Mouse (Mus musculus) induced T-regulatory cell, adult 2 months (primary cell): ENCODE data around the gene Rsph6a.
A peak's percentile ranks its signal among the peaks of the same experiment; 100 is the strongest.

Source experiments
- DNase-seq: peaks from one replicate; pipeline ENCODE4 v3.0.0-alpha.2; 2012; ENCODE audit warnings: low read depth

Rsph6a gene

DNA sequence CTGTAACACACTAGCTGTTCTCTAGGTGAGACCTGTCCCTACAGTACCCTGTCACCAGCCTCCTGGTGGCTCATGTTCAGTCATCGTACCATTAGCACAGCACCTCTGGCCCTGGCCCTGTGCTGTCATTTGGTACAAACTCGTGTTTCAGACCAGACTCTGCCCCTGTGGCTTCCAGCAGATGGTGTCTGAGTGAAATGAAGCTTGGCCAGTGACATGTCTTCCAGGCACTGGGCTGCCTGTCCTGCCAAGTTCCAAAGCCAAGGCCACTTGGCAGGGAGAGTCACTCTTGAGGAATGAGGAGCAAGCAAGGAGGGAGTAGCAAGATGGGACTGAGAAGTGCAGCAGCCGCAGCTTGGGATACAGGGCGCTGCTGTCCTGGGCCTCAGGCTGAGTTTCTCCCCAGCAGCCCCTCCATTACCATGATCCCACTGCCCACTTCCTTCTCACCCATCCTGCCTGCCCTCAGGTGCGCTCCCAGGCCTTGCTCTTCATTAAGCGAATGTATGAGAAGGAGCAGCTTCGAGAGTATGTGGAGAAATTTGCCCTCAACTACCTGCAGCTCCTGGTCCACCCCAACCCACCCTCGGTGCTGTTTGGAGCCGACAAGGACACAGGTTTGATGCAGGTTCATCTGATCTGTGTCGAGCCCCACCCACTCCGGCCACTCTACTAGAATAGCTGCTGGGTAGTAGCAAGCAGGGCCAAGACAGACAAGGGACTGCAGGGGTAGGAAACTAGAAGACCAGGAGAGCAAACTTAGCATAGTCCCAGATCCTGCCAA, 8.0 kb upstream of the Rsph6a start:
- no peak for DNase-seq

DNA sequence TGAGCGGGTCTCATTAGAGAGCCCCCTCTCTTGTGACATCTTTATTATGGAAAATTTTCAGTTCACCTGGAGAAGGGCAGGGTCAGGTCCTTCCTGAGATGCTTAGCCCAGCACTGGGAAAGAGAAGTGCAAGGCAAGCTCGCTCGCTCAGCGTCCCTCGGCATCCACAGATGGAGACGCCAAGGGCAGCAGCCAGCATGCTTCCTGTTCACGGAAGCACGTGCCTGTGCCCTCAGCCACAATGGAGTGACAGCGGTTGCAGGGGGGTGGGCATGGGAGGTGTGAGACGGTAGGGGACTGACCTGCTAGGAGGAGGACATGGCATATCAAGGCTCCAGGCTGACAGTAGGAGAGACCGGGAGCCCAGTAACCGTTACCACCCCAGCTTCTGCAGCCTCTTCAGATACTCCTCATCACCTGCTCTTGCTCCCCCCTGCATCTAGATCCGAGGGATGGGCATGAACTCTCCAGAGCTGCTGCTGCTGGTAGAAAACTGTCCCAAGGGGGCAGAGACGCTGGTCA, 6.4 kb upstream of the Rsph6a start:
- no peak for DNase-seq

DNA sequence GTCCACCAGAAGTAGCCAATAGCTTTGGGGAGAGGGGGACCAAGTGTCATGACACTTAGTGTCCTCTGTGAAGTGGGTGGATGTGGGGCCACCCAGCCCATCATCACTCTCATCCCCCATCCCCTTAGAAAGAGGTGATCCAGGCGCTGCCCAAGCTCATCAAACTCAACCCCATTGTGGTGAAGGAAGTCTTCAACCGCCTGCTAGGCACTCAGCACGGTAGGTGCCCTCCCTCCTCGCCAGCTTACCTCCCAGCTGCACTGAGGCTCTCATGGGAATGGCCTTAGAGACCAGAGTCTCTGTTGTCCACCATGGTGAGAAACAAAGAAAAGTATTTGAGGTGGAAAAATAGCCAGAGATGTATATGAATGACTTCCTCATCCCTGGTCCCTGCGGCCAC, 5.2 kb upstream of the Rsph6a start:
- DNase-seq = no peak

DNA sequence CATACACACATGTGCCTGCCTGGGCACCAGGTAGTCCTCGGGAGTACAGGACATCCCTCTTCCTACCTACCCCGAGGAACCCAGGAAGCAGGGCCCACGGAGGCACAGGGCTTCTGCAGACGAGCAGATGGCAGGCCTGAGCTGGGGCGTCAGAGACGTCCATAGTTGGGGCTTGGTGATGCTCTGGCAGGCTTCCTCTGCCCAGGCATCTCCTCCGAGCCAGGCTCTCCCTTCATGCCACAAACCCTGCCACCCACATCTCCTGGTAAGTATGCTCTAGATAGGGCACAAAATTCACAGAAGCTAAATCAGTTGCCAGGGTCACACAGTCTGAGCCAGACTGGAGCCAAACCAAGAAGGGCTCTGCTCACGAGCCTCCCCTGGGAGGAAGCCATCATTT, 4.3 kb upstream of the Rsph6a start:
- DNase-seq = no peak

DNA sequence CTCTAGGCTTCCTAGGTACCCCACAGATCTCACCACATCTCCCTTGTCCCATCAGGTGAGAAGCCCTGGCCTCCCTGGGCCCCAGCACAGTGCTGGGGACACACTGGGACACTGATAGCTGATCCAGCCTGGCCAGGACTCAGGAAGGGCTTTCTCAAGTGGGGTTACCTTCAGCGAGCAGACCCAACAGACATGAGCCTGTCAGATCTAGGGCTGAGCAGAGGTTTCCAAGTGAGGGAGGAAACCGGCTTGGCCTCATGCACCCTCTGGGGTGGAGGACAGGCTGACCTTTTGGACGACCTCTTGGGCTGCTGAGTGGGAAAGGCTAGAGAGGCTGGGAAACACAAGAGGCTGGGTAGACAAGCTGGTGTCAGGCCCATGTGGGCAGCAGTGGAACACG, 3.3 kb upstream of the Rsph6a start:
- no peak for DNase-seq

DNA sequence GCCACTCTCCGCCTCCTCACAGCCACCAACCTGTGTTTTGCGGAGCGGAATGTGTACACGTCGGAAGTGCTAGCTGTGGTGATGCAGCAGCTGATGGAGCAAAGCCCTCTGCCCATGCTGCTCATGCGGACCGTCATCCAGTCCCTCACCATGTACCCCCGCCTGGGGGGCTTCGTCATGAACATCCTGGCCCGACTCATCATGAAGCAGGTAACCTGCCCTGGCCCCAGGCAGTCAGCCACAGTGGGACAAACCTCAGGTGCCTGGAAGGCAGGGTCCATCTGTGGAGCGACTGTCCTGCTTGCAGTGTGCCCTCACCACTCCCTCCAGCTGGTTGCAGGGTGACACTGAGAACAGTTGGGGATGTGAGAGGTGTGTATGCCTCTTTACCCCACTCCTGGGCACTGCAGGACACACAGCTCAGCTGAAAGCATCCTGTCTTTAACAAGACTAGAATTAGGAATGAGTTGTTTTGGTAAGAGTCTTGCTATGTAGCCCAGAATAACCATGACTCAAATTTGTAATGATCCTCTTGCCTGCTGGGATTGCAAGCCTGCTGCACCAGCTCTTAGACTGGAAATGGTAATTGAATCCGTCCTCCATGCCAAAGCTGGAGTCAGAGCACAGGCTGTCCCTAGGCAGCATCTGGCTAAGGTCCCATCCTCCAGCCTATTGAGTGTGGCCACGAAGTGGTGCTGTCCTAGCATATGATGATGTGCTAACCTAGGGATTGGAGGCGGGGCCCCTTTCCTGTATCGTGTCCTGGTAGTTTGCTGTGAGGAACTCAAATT, 1.9 kb upstream of the Rsph6a start:
- DNase-seq = no peak

DNA sequence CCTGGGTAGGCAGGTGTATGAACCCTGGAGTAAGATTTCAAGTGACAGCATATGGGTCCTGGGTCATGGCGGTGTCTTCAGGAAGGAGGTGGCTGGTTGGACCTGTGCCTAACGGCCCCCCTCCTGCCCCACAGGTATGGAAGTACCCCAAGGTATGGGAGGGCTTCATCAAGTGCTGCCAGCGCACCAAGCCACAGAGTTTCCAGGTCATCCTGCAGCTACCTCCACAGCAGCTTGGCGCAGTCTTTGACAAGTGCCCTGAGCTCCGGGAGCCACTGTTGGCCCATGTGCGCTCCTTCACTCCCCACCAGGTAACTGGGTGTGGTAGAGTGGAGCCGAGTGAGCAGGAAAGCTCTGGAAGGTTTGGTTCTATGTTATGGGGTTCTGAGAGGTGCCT, 1.4 kb upstream of the Rsph6a start:
- DNase-seq = no peak

DNA sequence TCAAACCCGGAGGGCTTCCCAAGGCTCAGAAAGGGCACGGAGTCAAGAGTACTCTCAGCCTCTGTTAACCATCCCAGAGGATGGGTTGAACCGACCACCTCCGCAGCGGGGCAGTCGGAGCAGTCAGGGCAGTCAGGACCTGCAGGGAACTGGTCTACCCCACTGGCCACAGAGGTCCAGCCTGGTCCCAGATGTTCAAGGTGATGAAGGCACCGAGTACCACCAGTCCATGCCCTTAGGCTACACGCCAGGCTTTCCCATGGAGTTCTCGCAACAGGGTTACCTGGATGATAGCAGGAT, 237 bp downstream of the Rsph6a start:
- DNase-seq = no peak

DNA sequence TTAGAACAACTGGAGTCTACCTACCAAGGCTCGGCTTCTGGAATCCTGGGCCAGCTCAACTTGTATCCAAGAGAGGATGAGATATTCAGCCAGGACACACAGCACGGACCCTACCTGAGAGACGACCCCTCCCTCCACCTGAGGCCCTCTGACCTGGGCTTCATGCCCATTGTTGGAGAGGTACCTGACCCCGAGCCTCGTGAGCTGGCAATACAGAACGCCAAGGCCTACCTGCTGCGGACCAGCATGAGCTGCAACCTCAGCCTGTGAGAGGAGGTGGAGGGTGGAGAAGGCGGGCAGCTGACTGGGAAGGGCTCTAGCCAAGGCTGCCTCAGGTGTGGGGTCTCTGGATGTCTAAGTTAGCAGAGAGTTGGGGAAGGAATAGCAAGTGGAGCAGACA, 618 bp downstream of the Rsph6a start:
- no peak for DNase-seq

DNA sequence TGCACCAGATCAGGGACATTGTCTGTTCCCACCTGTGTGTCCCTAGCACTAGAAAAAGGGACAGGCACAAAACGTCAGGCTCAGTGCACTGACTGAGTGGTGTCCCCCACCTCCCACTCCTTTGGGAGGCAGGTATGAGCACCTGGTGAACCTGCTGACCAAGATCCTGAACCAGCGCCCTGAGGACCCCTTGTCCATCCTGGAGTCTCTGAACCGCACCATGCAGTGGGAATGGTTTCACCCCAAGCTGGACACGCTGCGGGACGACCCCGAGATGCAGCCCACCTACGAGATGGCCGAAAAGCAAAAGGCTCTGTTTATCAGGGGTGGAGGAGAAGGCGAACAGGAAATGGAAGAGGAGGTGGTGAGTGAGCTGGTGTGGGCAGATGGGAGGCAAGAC, 2.9 kb downstream of the Rsph6a start:
- DNase-seq = no peak

DNA sequence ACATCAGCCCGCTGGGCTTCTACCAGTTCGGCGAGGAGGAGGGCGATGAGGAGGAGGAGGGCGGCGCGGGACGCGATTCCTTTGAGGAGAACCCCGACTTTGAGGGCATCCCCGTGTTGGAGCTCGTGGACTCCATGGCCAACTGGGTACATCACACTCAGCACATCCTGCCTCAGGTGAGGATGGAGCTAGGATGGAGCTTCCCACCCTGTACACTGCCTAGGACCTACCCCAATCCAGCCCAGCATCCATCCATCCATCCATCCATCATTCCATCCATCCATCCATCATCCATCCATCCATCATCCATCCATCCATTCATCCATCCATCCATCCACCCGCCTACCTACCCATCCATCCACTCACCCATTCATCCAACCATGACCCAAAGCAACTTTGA, 11.4 kb downstream of the Rsph6a start:
- no peak for DNase-seq

DNA sequence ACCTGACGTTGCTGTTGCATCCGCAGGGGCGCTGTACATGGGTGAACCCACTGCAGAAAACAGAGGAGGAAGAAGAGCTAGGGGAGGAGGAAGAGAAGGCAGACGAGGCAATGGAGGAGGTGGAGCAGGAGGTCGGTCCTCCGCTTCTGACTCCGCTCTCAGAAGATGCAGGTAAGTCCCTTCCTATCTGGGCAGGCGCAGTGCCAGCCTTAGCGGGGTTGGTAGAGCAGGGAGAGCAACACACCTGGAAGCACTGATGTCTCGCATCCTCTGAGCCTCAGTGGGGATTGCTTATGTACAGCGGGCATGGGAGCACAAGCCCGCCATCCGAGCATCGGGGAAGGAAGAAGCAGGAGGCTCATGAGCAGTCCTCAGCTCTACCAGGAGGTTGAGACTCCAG, 12.6 kb downstream of the Rsph6a start:
- peak; percentile 20 for DNase-seq

DNA sequence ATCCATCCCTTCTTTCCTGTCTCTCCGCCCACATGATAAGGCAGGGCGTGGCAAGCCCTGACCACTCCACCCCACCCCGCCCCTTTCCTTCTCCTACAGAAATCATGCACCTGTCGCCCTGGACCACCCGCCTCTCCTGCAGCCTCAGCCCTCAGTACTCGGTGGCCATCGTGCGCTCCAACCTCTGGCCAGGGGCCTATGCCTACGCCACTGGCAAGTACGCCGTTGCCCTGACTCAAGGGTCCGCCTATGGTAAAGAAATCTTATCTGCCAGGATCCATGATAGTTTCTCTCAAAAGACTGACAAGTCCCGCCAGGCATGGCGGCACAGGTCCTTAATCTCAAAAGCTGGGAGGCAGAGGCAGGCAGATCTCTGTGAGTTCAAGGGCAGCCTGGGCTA, 13.4 kb downstream of the Rsph6a start:
- no peak for DNase-seq

DNA sequence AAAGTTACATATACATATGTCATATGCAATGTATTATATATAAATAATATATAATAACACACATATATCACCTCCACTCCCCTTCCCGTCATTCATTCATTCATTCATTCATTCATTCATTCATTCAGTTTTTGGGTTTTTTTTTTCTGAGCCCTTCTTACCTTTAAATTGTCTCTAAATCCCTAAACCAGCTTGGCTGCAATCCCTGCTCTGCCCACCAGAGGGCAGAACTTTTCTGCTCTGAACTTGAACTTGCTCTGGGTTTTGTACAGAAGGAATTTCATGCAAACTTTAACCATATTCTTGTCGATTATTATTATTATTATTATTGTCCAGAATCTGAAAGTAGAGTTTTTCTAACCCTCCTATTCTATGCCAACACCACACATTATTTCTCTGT, 14.2 kb downstream of the Rsph6a start:
- DNase-seq = peak; percentile 92

DNA sequence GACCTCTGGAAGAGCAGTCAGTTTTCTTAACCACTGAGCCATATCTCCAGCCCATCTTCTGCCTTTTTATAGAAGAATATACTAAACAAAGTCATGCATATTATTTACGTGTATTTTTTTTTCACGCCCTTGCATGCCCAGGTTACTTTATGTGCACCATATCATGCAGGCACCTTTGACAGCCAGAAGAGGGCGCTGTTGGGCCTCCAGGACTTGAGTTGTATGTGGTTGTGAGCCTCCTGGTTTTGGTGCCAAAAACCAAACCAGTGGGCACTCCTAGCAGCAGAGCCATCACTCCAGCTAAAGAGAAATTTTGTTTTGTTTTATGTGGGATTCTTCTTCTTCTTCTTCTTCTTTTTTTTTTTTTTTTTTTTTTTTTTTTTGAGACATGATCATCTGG, 15.0 kb downstream of the Rsph6a start:
- DNase-seq = peak; percentile 79

DNA sequence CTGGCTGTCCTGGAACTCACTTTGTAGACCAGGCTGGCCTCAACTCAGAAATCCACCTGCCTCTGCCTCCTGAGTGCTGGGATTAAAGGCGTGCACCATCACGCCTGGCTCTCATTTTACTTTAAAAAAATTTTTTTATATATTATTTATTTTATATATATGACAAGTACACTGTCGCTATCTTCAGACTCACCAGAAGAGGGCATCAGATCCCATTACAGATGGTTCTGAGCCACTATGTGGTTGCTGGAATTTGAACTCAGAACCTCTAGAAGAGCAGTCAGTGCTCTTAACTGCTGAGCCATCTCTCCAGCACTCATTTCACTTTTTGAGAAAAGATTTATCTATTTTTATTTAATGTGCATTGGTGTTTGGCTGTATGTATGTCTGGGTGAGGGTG, 16.5 kb downstream of the Rsph6a start:
- DNase-seq = peak; percentile 30

DNA sequence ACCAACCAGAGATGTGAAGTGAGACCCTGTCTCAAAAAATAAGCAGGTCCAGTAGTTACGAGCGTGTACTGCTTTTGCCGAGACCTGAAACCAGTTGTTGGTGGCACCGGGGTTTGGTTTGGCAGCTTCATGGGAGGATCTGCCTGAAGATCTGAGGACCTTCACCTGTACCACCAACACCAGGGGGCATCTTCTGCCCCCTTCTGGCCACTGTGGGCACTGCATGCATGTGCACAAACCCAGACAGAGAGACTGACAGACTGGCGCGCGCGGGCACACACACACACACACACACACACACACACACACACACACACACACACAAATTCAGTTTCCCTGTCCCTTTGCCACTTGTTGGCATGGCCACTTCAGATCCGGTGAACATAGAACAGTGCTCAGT, 19.0 kb downstream of the Rsph6a start:
- peak; percentile 77 for DNase-seq

DNA sequence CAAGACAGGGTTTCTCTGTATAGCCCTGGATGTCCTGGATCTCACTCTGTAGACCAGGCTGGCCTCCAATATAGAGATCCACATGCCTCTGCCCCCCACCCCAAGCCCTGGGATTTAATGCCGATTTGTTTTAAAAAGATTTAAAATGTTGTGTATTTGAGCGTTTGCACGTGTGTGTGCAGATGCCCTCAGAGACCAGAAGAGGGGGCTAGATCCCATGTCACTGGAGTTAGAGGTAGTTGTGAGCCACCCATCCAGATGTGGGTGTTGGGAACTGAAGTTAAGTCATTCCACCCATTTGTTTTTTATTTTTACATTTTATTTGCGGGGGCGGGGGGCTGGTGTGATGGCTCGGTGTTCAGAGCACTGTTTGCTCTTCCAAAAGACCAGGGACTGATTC, 20.0 kb downstream of the Rsph6a start:
- DNase-seq = no peak

DNA sequence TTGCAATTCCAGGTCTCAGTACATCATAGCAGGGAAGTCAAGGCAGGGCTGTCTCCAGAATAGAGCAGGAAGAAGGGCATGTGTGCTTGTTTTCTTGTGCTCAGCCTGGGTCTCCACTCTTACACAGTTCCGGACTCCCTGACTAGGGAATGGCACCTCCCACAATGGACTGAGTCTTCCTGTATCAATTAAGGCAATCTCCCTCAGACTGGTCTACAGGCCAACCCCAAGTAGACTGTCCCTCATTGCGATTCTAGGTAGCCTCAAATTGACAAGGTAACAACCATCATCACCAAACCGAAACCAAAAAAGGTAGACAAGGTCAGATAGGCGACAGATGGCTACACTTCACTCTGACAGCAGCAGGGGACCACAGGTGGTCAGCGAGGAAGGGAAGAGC, 20.7 kb downstream of the Rsph6a start:
- DNase-seq = peak; percentile 49

DNA sequence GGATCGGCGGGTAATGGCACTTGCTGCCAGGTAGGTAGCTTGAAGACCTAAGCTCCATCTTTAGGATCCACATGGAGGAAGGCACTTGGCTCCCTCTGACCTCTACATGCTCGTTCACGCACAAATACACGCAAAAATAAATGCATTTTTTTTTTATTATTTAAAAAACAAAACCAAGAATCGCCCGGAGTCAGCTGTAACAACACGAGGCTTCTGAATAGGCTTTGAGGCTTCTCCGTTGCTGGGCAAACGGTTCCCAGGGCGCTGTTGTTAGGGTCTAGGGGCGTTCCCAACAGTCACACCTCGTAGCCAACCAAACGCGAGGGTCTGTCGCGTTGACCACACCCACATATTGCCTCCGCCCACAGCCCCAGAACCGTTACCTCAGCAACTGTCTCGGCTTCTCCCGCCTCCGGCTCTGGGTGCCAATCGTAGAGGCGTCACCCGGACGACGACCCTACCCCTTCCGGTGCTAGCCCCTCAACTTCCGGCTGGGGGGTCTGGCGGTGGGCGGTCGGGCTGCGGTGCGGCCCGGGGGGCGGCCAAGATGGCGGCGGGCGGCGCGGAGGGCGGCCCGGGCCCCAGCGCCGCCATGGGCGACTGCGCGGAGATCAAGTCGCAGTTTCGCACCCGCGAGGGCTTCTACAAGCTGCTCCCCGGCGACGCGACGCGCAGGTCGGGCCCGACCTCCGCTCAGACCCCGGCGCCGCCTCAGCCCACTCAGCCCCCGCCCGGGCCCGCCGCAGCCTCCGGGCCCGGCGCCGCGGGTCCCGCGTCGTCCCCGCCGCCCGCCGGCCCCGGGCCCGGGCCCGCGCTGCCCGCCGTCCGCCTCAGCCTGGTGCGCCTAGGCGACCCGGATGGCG, 21.5 kb downstream of the Rsph6a start, which contains the start of gene Dmwd:
Gene Dmwd, plus strand, starts transcription at position 505 of the 863 bp plus-strand sequence.
- DNase-seq = peak; percentile 84

DNA sequence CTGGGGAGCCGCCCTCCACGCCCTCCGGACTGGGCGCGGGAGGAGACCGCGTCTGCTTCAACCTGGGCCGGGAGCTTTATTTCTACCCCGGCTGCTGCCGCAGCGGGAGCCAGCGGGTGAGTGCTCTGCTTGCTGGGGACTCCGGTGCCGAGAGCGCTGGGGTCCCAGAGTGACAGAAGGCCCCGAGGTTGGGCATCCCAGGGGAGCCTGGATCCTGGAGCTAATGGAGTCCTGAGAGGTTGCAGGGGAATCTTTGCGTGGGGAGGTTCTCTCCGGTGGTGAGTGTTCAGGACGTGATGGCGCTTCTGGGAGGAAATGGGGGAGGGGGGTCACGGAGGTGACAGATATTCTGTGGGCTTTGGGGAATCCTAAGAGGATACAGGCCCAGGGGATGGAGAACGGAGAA, 22.1 kb downstream of the Rsph6a start:
- DNase-seq = peak; percentile 50

DNA sequence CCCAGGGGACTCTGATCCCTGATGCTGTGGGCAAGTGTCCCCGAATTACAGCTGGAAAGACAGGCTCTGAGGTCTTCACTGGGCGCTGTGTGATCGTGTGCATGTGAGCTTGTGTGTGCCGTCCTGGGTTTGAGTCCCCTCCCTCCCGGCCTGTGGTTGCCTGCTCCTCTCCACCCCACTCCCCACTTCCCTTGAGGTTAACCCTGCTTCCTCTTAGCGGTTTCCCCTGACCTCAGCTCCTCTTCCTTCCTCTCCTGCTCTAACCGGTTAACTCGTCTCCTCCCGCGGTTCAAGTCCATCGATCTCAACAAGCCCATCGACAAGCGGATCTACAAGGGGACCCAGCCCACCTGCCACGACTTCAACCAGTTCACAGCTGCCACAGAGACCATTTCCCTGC, 23.3 kb downstream of the Rsph6a start:
- peak; percentile 90 for DNase-seq

DNA sequence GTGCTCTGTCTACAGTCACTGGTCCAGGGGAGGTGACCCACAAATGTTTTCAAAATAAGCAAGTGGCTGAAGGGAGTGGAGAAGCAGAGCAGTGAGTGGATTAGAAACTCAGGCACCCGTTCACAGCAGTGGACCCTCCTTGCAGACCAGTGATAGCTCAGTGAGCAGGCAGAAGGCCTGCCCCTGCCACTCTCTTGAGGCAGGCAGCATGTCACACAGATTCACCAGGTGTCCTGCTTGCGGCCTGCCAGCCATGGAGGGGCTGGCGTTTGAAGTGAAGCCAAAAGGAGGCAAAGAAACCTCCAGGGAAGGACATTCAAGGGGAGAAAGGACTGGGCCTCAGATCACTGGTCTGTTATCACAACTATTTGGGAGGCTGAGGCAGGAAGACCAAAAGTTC, 24.2 kb downstream of the Rsph6a start:
- DNase-seq = no peak
